Mouse (Mus musculus) ES-E14 (cell line): Measurements from ENCODE around the gene Nkx2-5. TPM values are rescaled to one million over a fixed set of nuclear protein-coding genes. Genes with fewer than 3 reads are reported as not detected.

Experiments
- DNase-seq: peaks from one replicate; pipeline ENCODE4 v3.0.0-alpha.2; 2013; ENCODE audit warnings: low read depth, low spot score
- H3K27ac ChIP-seq: 2 replicates; pipeline ENCODE4 v1.5.1; 2012; ENCODE audit warnings: low read depth, mild to moderate bottlenecking, low read length, moderate library complexity, mixed read lengths; ENCODE audit not compliant: poor library complexity, insufficient read depth, severe bottlenecking
- H3K36me3 ChIP-seq: 2 replicates; pipeline ENCODE4 v1.6.1; 2012; ENCODE audit warnings: mild to moderate bottlenecking, low read length, moderate library complexity, mixed read lengths; ENCODE audit not compliant: control insufficient read depth, poor library complexity, insufficient read depth, severe bottlenecking
- H3K4me1 ChIP-seq, 2 experiments: fragments of 150-350 bp in 1 of 2; sonication (generic) in 1 of 2; 2 replicates each; pipeline ENCODE4 v1.6.1; 2012; ENCODE audit warnings: low read length in 2 of 2, mild to moderate bottlenecking in 1 of 2, mixed read lengths in 1 of 2; ENCODE audit not compliant: control insufficient read depth in 2 of 2, insufficient read depth in 2 of 2, poor library complexity in 1 of 2
- H3K4me3 ChIP-seq, 2 experiments: fragments of 150-350 bp in 1 of 2; sonication (generic) in 1 of 2; 2 replicates each; pipeline ENCODE4 v1.5.1; 2012; ENCODE audit warnings: low read length in 2 of 2, low read depth in 1 of 2, mild to moderate bottlenecking in 1 of 2, mixed read lengths in 1 of 2; ENCODE audit not compliant: insufficient read depth in 1 of 2, poor library complexity in 1 of 2, severe bottlenecking in 1 of 2
- H3K9ac ChIP-seq: 2 replicates; pipeline ENCODE4 v1.6.1; 2012; ENCODE audit warnings: low read depth, mild to moderate bottlenecking, low read length, mixed read lengths; ENCODE audit not compliant: poor library complexity, insufficient read depth, severe bottlenecking
- H3K9me3 ChIP-seq: fragments of 150-350 bp; sonication (generic); 2 replicates; pipeline ENCODE4 v1.6.1; 2012; ENCODE audit warnings: low read depth, mild to moderate bottlenecking, low read length; ENCODE audit not compliant: control insufficient read depth, insufficient read depth
- CHD2 ChIP-seq: IDR thresholded peaks from 2 replicates; pipeline ENCODE4 v1.6.1; 2014; ENCODE audit warnings: mild to moderate bottlenecking, low read depth, low read length, inconsistent platforms
- HCFC1 ChIP-seq: IDR thresholded peaks from 2 replicates; pipeline ENCODE4 v1.6.1; 2012; ENCODE audit warnings: low read length, inconsistent platforms, borderline replicate concordance; ENCODE audit not compliant: insufficient read depth
- MAFK ChIP-seq: IDR thresholded peaks from 2 replicates; pipeline ENCODE4 v1.6.1; 2014; ENCODE audit warnings: mild to moderate bottlenecking, low read depth, low read length, inconsistent platforms; ENCODE audit not compliant: insufficient read depth
- ZC3H11A ChIP-seq: IDR thresholded peaks from 2 replicates; pipeline ENCODE4 v1.6.1; 2012; ENCODE audit warnings: low read depth, mild to moderate bottlenecking, inconsistent platforms, low read length, borderline replicate concordance
- ZNF384 ChIP-seq: IDR thresholded peaks from 2 replicates; pipeline ENCODE4 v1.6.1; 2012; ENCODE audit warnings: low read depth, low read length, inconsistent platforms
- in situ Hi-C, 2 experiments: fragments of 600-800 bp; cut with MboI; formaldehyde crosslinking; loops; one replicate each; pipeline ENCODE4 v1.15.1; 2025; ENCODE audit warnings: low sequenced_read_pairs in 2 of 2, inconsistent platforms in 1 of 2; ENCODE audit not compliant: unreplicated experiment in 2 of 2
- total RNA-seq: library from RNA; depleted of rRNA; stranded (reverse); fragments of 300-350 nt; gene quantifications from 2 replicates; pipeline ENCODE4 v1.2.3, GENCODE M21; 2012

Nkx2-5 gene
- total RNA-seq, 1 experiment: 3.0 TPM

DNA sequence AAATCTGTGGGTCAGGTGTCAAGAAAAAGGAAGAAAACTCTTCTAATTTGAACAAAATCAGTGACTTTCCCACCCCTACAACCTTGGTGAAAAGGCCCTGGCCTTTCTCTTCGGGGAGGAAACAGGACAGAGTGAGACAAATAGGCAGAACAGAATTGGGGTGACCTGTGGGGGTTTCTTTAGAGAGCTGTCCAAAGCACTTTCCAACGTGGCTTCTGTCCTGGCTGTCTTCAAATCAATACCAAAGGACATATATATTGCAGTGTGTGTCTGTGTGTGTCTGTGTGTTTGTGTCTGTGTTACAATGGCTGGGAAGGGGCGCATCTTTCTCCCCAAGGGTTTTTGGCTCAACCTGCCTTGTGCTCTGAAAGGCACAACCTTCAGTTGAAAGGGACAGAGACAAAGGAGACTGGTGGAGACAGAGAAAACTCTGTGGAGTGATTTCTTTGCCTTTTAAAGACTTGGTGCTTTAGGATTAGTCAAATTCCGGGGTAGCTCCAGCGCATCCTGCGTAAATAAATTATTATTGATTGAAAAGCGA lies 1.0 kb downstream of the Nkx2-5 start:
- Histone ChIP-seq H3K36me3 (no peaks in the 10 kb centered on the region), H3K9ac (no peak overlapping the region), H3K4me3 (no peak overlapping the region), H3K4me1 (peaks cover 0 to 5% of the 10 kb centered on the region in 2 experiments; a peak in 1 of 4 replicates), H3K9me3 (no peaks in the 10 kb centered on the region), H3K27ac (no peak overlapping the region)
- in situ Hi-C loops: no loop called here
- TF ChIP-seq CHD2 (no peak), ZNF384 (no peak), ZC3H11A (no peak), HCFC1 (no peak), MAFK (no peak)
- no peak for DNase-seq

DNA sequence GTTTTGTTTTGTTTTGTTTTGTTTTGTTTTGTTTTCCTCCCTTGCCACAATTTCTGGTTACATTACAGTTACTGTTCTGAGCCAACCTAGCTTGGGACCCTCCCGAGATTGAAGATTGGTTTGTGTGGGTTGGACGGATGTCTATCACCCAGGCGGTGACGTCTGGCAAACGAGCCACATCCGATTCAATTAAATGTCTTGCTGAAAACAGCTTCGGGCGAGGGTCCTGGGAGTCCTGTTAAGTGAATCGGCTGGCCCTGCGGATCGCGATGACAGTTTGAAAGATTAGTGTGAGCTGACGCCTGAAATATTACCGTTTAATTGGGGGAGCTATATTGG lies 1.6 kb downstream of the Nkx2-5 start:
- DNase-seq: no peak
- Histone ChIP-seq H3K4me3 (no peak overlapping the region), H3K9ac (no peak overlapping the region), H3K36me3 (no peaks in the 10 kb centered on the region), H3K4me1 (peaks cover 0 to 5% of the 10 kb centered on the region in 2 experiments; a peak in 1 of 4 replicates), H3K9me3 (no peaks in the 10 kb centered on the region), H3K27ac (no peak overlapping the region)
- TF ChIP-seq HCFC1 (no peak), ZNF384 (no peak)
- in situ Hi-C loops: no loop called here

DNA sequence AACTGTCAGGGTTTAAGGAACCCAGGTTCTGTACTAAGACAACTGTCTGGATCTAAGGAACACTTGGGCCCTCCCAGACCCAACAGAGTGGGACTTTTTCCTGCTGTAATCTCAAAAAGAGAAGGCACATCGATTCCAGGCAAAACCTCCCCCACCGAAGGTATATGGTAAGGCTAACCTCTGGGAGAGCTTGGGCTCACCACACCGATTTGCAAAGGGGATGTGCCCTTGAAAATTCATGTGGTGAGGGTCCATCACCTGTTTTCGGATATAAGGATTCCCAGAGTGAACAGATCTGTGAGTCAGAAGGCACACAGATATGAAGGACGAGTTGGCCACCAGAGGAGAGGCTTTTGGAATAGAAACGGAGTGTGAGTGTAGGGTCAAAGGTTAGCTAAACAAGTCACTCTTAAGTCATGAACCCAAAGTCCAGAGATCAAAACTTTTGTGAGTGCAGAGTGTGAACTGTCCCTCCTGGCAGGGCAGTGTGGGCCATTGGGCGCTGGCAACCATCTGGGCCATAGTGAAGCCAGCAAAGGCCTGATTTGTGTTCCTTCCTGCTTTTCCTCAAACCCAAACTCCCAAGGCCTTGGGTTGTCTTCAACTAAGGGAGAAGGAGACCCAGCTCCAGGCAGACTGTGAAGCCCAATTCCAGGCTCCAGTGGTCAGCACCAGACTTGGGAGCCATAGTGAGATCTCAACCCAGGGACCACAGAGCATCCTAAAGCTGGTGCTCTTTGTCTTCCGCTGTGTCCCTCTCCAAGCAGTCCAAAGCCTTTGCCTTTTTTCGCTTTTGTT lies 2.2 kb downstream of the Nkx2-5 start:
- Histone ChIP-seq H3K27ac (no peak overlapping the region), H3K36me3 (no peaks in the 10 kb centered on the region), H3K9ac (no peak overlapping the region), H3K4me3 (no peak overlapping the region), H3K9me3 (no peaks in the 10 kb centered on the region), H3K4me1 (peaks cover 0 to 5% of the 10 kb centered on the region in 2 experiments; a peak in 1 of 4 replicates)
- in situ Hi-C loops: no loop called here
- no peak for DNase-seq
- TF ChIP-seq ZNF384 (no peak), CHD2 (no peak), MAFK (no peak), HCFC1 (no peak), ZC3H11A (no peak)

DNA sequence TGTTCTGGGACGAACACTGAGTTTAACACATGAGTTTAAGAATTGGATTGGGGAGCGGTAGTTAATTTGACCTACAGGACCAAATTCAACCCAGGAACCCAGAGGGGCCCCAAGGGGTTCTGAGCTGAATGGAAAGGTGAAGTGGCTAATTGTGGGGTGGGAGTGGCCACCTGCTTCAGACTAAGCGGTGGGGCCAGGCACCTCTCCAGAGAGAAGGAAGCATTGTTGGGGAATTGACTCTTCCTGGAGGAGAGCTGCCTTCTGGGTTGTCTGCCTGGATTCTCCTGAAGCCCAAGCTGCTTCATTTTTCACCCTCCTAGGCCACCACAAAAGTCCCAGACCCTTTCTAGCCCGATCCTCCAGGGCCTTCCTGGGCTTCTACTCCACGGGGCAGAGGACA lies 2.8 kb downstream of the Nkx2-5 start:
- Histone ChIP-seq H3K27ac (no peak overlapping the region), H3K4me3 (no peak overlapping the region), H3K4me1 (peaks cover 0 to 9% of the 10 kb centered on the region in 2 experiments; a peak in 1 of 4 replicates), H3K9me3 (no peaks in the 10 kb centered on the region), H3K36me3 (no peaks in the 10 kb centered on the region), H3K9ac (no peak overlapping the region)
- no peak for DNase-seq
- in situ Hi-C loops: no loop called here
- no peak for TF ChIP-seq ZNF384
